Mouse (Mus musculus) stomach, embryonic 14.5 days (tissue): ENCODE data around the gene Stard9. TPM values are rescaled to one million over a fixed set of nuclear protein-coding genes. Genes with fewer than 3 reads are reported as not detected.

Experiments used
- ATAC-seq: fragments of 200-750 bp; cut with Nextera tagmentation; 2 replicates; pipeline ENCODE4 v1.8.0; 2017; ENCODE audit warnings: low read depth, moderate TSS enrichment; ENCODE audit not compliant: insufficient number of reproducible peaks, insufficient read depth, low FRiP score
- H3K27ac ChIP-seq: fragments of 300-500 bp; sonication (generic); 2 replicates; pipeline ENCODE4 v1.5.1; 2014; ENCODE audit warnings: mild to moderate bottlenecking, low read length, moderate library complexity, mixed read lengths
- H3K27me3 ChIP-seq: fragments of 300-500 bp; sonication (generic); 2 replicates; pipeline ENCODE4 v1.6.1; 2014; ENCODE audit warnings: low read length, control low read depth, mixed read lengths; ENCODE audit not compliant: control insufficient read depth, insufficient read depth
- H3K36me3 ChIP-seq: fragments of 300-500 bp; sonication (generic); 2 replicates; pipeline ENCODE4 v1.6.1; 2014; ENCODE audit warnings: mild to moderate bottlenecking, control low read depth, low read length, moderate library complexity, mixed read lengths; ENCODE audit not compliant: control insufficient read depth, insufficient read depth
- H3K4me1 ChIP-seq: fragments of 300-500 bp; sonication (generic); 2 replicates; pipeline ENCODE4 v1.6.1; 2014; ENCODE audit warnings: low read length, control low read depth, mixed read lengths; ENCODE audit not compliant: control insufficient read depth, insufficient read depth
- H3K4me2 ChIP-seq: fragments of 300-500 bp; sonication (generic); replicated peaks from 2 replicates; pipeline ENCODE4 v1.6.1; 2014; ENCODE audit warnings: low read depth, low read length, control low read depth
- H3K4me3 ChIP-seq: fragments of 300-500 bp; sonication (generic); 2 replicates; pipeline ENCODE4 v1.5.1; 2014; ENCODE audit warnings: low read depth, low read length, control low read depth
- H3K9ac ChIP-seq: fragments of 300-500 bp; sonication (generic); replicated peaks from 2 replicates; pipeline ENCODE4 v1.6.1; 2014; ENCODE audit warnings: low read depth, mild to moderate bottlenecking, control low read depth, low read length, moderate library complexity, mixed read lengths
- H3K9me3 ChIP-seq: fragments of 300-500 bp; sonication (generic); 2 replicates; pipeline ENCODE4 v1.6.1; 2016; ENCODE audit warnings: low read depth, low read length, control low read depth; ENCODE audit not compliant: control insufficient read depth
- WGBS: fragments of 180-500 bp; shearing (Covaris S2); extraction: QIAGEN DNeasy Blood & Tissue Kit; methylation state at CpG from one replicate; pipeline ENCODE4 v1.1.7; 2014; 5-methylcytosine and 5-hydroxymethylcytosine counted together
- polyA plus RNA-seq: library from polyadenylated mRNA; unstranded; fragments of >200 nt; fragmentation: Nextera tagmentation; extraction: Ambion mirVana; gene quantifications from 2 replicates; pipeline ENCODE4 v1.2.1, GENCODE M21; 2014

Gene Stard9
- polyA plus RNA-seq, 1 experiment from 2014 or later, result 10.5 TPM

DNA sequence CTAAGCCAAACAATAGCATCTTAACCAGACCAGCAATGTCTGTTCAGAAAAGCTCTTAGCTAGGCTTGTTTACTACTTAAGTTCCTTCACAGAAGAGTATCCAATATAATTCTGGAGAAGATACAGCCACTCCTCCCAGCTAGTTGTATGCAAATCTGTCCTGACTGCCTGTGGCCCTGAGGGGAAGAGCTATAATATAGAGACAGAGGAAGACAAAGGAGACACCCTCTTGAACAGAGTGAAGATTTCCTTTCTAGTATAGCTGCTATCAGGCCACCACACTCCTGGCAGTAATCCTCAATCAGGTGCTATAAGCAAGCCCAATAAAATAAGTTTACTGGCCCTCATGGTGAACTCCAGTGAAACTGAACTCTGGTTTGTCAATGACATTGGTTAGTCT is 133.0 kb downstream of the Stard9 start:
- Histone ChIP-seq H3K27ac (no peak overlapping the region), H3K9ac (no peak overlapping the region), H3K27me3 (no peaks in the 10 kb centered on the region), H3K4me3 (no peak overlapping the region), H3K36me3 (no peaks in the 10 kb centered on the region; the same call in 1 of the 2 replicates), H3K4me2 (no peak overlapping the region), H3K9me3 (no peaks in the 10 kb centered on the region), H3K4me1 (no peaks in the 10 kb centered on the region)
- ATAC-seq, result no peak

DNA sequence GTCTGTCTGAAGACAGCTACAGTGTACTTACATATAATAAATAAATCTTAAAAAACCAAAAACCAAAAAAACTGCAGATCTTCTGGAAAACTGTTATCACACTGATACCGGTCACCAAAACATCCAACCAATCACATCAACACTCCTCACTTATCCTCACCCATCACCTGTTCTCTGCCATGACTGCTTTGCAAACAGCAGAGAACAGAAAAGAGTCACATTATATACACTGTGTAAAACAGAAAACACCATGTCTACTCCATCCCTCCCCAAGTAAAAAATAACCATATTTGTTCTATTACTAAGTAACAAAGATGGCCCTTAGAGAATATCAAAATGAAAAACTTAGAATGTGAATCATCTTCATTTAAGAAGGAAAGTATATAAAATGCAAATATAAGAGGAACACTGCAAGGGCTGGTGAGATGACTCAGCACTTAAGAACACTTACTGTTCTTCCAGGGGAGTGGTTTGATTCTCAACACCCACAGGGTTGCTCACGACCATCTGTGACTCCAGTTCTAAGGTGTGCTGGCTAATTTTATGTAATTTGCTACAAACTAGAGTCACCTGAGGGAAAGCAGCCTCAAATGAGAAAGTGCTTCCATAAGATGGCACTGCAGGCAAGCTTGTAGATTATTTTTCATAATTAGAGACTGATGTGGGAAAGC is 141.5 kb downstream of the Stard9 start:
- no peak for ATAC-seq
- Histone ChIP-seq H3K9ac (no peak overlapping the region), H3K27ac (no peak overlapping the region), H3K27me3 (no peaks in the 10 kb centered on the region), H3K4me3 (no peak overlapping the region), H3K4me2 (no peak overlapping the region), H3K4me1 (no peaks in the 10 kb centered on the region), H3K36me3 (no peaks in the 10 kb centered on the region; the same call in 1 of the 2 replicates), H3K9me3 (no peaks in the 10 kb centered on the region)
- WGBS, result 88% methylated on average over 2 of the region's 2 CpGs

Other genes with a start within 250 kb of the Stard9 start
- gene Ganc, start 225.2 kb upstream of the Stard9 start, polyA plus RNA-seq, result 7.6 and 10.5 TPM in 2 replicates
- 23.2 and 28.7 TPM in 2 replicates for gene Tmem87a, start 225.0 kb upstream of the Stard9 start, polyA plus RNA-seq
- 0.42 and 1.1 TPM in 2 replicates for gene Capn3, start 173.1 kb upstream of the Stard9 start, polyA plus RNA-seq
- gene Zfp106, start 65.3 kb upstream of the Stard9 start, polyA plus RNA-seq, result 66.6 and 70.8 TPM in 2 replicates
- 52.9 and 61.9 TPM in 2 replicates for gene Snap23, start 61.5 kb upstream of the Stard9 start, polyA plus RNA-seq
- gene Haus2, start 19.7 kb upstream of the Stard9 start, polyA plus RNA-seq, result 24.6 and 26.9 TPM in 2 replicates
- 16.8 and 20.1 TPM in 2 replicates for gene Lrrc57, start 19.6 kb upstream of the Stard9 start, polyA plus RNA-seq
- gene Cdan1, start 221.0 kb downstream of the Stard9 start, polyA plus RNA-seq, result 7.9 and 10.3 TPM in 2 replicates
- 5.1 and 6.3 TPM in 2 replicates for gene Ttbk2, start 221.5 kb downstream of the Stard9 start, polyA plus RNA-seq